Mouse (Mus musculus): ENCODE data around the gene Ahcyl1.

DNA sequence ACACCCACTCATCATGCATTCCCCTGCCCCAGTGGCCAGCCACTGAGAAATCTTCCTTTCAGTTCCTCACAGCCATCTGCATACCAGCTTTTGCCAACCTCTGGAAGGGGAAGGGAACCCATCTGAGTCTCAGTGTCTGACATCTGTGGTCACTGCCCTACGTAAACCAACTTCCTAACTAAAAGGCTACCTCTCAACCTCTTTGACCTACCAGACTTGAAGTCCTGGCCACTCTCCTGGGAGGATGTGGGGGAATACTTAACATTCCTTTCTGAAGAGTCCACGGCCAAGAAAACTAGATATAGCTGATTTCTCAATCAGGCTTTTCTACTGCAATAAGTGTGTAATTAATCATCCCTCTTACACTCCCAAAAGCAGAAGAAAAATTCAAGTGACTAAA lies 9.8 kb upstream of the Ahcyl1 start:
- no peak for TF ChIP-seq CTCF (IDR thresholded peaks at IDR 0.05; ENCODE audit: borderline replicate concordance, control insufficient read depth, extremely low read depth, insufficient read depth, low read length, poor library complexity)
- TF ChIP-seq POLR2A (IDR thresholded peaks at IDR 0.05; ENCODE audit: control insufficient read depth, extremely low read depth, insufficient read depth, low read length, poor library complexity): no peak
